Mouse (Mus musculus): ENCODE data around the gene Armcx4. TPM values are rescaled to one million over a fixed set of nuclear protein-coding genes. Genes with fewer than 3 reads are reported as not detected.

The Armcx4 gene
- polyA plus RNA-seq, 1 experiment from 2014 or later = 5.2 TPM

Other genes with a start within 250 kb of the Armcx4 start
- 0.10 TPM in 1 of 2 replicates, not detected in the other for gene Taf7l, start 210.0 kb upstream of the Armcx4 start, polyA plus RNA-seq (2015; fragmentation: Nextera tagmentation; extraction: Ambion mirVana)
- 44.1 and 47.7 TPM in 2 replicates for gene Timm8a1, start 144.7 kb upstream of the Armcx4 start, polyA plus RNA-seq (2015; fragmentation: Nextera tagmentation; extraction: Ambion mirVana)
- 0.47 and 0.51 TPM in 2 replicates for gene Btk, start 102.9 kb upstream of the Armcx4 start, polyA plus RNA-seq (2015; fragmentation: Nextera tagmentation; extraction: Ambion mirVana)
- gene Rpl36a, start 100.9 kb upstream of the Armcx4 start, polyA plus RNA-seq (2015; fragmentation: Nextera tagmentation; extraction: Ambion mirVana) = 159 and 198 TPM in 2 replicates
- gene Gla, start 85.4 kb upstream of the Armcx4 start, polyA plus RNA-seq (2015; fragmentation: Nextera tagmentation; extraction: Ambion mirVana) = 3.1 and 5.0 TPM in 2 replicates
- gene Hnrnph2, start 85.3 kb upstream of the Armcx4 start, polyA plus RNA-seq (2015; fragmentation: Nextera tagmentation; extraction: Ambion mirVana) = 139 and 141 TPM in 2 replicates
- 89.9 and 98.5 TPM in 2 replicates for gene Armcx1, start 31.4 kb downstream of the Armcx4 start, polyA plus RNA-seq (2015; fragmentation: Nextera tagmentation; extraction: Ambion mirVana)
- gene Armcx6, start 64.9 kb downstream of the Armcx4 start, polyA plus RNA-seq (2015; fragmentation: Nextera tagmentation; extraction: Ambion mirVana) = 45.8 and 49.2 TPM in 2 replicates
- gene Armcx3, start 70.1 kb downstream of the Armcx4 start, polyA plus RNA-seq (2015; fragmentation: Nextera tagmentation; extraction: Ambion mirVana) = 86.5 and 87.7 TPM in 2 replicates
- gene Armcx2, start 122.7 kb downstream of the Armcx4 start, polyA plus RNA-seq (2015; fragmentation: Nextera tagmentation; extraction: Ambion mirVana) = 82.4 and 85.5 TPM in 2 replicates

Measured in hindbrain, embryonic 15.5 days (tissue).